Mouse (Mus musculus): ENCODE data around the gene Cdc25b.
"Not testable (repeated sequence)": the region's sequence is repeated elsewhere in the genome, so short reads cannot be mapped to it uniquely, and the experiment has no call there.

The Cdc25b gene

DNA sequence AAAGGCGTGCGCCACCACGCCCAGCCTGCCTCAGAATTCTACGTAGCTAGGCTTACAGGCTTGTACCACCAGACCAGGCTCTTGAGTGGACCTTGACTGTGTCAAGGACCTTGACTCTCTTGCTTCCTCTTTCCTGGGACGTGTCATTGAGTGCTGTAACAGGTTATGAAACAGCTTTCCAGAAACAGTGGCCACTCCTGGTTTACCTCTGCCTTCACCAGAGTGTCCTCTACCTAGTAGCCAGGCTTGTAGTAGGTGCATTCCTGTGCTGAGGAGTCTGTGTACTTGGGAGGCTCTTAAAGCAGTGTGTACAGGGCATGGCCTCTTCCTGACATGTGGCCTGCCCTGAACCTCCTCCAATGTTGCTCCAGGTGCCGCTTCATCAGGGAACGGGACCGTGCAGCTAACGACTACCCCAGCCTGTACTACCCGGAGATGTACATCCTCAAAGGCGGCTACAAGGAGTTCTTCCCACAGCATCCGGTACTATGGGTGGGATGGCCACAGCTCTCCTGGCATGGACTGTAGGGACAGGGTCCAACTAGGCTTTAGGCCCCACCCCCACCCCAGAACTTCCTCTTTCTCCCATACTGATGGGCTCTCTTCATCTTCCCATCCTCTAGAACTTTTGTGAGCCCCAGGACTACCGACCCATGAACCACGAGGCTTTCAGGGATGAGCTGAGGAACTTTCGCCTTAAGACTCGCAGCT, 10.0 kb downstream of the Cdc25b start:
- DNase-seq, result no peak

DNA sequence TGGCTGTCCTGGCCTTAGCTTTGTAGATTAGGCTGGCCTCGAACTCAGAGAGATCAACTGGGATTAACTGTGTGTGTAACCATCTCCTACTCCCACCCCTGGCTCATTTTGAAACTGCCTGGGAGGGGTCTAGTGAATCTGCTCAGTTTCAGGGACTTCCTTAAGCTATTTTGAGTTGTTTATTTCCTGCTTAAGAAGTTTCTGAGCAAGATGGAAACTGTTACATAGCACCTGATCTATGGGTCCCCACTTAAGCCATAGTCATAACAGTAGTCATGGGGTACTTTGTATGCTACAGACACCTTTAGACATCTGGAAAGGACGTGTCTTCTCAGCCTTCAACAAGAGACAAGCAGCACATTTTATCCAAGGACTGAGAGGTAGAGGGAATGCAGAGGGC, 14.0 kb downstream of the Cdc25b start:
- no peak for DNase-seq

DNA sequence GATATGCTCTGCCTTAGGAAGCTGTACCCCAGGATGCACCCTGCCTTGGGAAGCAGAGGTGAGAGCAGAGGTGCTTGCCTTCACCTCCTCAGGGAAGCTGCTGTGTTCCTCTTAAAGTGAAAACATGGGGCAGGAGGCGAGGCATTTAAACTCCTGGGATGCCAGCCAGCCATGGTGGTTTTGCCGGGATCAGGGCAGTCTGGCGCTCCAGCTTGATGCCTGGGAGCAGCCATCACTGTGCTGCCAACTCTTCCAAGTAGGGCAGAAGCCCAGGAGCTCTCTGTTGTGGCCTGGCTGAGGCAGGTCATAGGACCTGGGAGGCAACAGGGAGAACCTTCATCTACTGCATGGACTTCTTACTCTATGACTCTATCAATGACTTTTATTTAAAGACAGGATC, 14.5 kb downstream of the Cdc25b start:
- DNase-seq, result no peak

DNA sequence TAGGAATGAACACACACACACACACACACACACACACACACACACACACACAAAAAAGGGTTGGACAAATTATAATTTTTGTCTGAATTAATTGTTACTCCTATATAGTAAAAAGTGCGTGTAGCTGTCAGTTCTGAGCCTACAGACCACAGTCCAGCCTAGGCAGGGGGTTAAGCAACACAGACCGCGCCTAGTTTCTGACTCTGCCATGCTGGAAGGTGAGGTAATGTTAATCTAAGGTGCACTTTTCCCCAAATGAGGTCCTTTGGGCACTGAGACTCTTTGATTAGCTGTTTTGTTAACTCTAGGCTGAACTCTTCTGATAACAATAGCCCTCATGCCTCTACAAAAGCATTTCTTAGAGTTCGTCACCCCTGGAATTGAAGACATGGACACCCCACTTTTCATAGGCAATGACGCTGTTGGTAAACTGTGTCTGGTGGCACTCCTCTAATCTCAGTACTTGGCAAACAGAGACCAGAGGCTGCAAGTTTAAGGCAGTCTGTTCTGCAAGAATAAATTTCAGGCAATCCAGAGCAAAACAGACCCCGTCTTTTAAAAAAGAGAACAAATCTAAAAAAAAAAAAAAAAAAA, 17.2 kb downstream of the Cdc25b start:
- no peak for DNase-seq

DNA sequence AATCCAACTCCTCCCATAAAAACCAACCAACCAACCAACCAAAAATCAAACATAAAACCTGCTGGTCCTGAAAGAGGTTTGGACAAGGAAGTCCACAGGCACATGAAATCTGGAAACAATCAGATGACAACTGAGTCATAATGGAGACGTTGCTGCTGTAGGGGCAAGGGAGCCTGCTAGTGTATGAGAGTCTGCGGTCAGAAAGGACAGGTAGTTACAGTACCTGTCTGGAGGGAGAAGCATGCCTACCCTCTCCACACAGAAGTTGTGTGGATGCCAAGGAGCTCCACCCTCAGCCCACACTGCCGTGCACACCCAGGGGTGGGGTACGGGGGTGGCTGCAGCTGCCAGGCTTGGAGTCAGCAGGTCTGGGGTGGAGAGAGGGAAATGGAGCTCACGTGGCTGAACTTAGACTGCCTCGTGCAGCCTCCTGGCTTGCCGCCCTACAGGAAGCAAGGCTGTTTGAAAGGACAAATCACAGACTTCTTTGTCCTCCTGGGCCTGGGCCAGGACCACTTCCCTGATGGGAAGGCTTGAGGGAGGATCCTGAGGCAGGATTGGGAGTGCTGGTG, 17.7 kb downstream of the Cdc25b start:
- DNase-seq, result peak; percentile 41 to 50

DNA sequence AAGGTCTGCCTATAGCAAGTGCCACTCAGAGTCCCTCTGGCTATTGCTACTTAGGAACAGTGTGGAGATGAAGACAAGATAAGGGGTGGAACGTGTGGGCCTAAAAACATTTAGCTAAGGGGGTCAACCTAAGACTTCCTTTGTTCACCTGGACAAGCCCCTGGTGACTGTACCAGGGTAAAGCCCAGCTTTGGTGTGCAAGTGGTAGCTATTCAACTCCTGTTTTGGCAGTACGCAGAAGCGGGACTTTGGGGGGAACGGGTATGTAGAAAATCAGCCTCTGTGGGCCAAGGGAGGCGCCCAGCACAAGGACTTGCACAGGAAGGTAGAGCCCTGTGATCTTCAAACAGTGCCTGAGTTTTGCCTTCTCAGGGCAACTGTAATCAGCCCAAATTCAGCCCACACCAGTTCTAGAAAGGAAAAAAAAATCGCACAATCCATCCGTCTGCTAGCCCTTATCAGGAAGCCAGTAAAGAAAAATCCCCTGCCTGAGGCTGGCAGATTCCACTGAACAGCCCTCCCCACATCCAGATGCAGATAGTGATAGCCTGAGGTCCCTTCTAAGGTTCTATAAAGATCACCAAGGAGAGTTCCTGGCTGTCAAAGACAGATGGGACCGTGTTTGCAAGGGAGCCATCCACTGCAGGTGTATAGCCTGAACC, 18.9 kb downstream of the Cdc25b start:
- DNase-seq, result no peak

DNA sequence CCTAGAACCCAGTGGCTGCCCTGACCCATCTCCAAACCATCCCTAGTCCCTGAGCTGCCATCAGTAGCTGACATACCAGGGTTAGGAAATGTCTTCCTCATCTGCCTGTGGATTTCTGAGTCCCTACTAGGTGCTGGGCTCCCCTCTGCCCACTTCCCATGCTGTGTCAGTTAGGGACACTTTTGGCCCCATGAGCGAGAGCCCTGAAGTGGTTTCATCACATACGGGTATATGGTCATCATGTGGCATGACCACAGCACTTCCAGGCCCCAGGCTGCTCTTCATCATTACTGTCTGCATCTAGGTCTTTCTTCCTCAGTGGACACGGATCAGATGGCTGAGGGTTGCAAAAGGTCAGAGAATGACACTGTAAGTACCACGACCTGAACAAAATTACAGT, 20.0 kb downstream of the Cdc25b start, which contains the start of gene Ap5s1:
Ap5s1 (plus strand) TSS at position 301 of the 400 bp plus-strand sequence.
- DNase-seq, result no peak

DNA sequence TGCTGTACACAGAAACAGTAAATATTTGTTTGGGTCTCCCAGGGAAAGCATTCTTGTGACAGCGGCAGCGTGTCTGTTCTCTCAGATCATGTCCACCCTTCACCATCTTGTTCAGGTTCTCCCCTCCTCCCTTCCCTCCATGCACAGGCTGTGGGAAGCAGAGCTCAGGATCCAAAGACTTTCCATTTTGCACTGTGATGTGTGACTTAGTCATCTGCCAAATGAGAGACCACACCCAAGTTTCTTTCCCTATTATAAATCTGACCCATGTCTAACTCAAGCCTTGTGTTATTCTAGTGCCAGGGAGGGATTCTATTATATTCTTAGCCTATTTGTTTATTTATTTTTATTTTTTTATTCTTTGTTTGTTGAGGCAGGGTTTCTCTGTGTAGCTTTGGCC, 21.6 kb downstream of the Cdc25b start:
- no peak for DNase-seq

DNA sequence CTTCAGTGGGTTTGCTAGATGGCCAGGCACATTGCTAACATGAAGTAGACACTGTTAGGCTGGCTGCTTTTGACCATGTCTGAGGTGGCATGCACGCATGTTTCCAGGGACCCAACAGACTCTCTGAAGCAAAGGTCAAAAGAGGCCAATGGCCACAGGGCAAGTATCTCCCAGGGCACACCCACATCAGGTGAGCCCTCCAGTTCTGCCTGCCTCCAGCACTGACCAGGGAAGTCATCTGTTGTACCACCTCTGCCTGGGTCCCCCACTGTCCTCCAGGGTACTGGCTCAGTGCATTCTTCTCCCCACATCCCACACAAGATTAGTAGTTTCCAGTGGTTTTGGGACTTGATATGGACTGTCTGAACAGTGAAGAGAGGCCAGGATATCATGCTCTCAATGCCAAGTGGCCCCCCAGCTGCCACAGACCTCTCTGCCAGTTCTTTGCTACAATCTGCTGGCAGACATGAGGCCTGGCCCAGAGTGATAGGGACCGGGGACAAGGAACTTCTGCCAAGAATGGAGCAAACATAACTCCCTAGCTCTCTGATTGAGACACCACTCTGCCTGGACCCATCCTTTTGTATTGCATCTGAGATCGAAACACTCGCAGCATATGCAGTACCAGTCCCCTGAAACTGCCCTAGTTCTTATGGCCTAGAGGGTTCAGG, 22.5 kb downstream of the Cdc25b start:
- no peak for DNase-seq

DNA sequence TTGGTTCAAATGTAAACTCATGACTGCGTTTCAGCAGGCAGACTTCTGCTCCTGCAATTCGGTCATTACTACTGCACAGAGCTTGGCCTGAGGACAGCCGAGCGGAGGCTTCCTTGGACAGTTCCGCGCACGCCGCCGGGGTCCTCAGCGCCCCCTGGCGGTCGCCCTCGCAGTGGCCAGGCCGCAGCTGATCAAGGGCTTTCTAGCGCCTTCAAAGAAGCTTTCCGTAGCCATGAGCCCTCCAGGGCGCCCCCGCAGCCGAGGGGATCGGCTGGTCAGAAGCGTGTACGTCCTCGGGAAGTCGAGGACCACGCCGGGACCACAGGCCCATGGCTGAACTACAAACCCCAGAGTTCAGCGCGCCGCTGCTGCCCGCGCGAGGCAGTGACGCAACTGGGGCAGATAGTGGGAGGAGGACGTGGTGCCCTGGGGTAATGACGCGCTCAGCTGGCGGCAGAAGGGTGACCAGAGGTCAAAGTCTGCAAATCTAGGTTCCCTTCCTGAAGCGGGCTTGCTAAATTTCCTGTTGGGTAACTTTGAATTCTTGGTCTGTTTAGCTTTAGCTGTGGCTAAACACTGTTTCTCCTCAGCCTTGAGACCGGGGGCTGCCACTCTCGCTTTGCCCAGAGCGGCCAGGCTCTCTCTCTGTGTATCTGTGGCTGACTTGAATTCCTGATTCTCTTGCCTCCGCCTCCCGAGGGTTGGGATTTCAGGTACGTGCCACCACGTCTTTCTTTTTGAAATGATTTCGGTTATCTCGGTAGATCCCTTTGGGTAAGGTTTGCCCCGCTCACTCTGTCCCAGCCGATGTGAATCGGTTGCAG, 23.4 kb downstream of the Cdc25b start:
- peak; percentile 91 to 93 for DNase-seq

DNA sequence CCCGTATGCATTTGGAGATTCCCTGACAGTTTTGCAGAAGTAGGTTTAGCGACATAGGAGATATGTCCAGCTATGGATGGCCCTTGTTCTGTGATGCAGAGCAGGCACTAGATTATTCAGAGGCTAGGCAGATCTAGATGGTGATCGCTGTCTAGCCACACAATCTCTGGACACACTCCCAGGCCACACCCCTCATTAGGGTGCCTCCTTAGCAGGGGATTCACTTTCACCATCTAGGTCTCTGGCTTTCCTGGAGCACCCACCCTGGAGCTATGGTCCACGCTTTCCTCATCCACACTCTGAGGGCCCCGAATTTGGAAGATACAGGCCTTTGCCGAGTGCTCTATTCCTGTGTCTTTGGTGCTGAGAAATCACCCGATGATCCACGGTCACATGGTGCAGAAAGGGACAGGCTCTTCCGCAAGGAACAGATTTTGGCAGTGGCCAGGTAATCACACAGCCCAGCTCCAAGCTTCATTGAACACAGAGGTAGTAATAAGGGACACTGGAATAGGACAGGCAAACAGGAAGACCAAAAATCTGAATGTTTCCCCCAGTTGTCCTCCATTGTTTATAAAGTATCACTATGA, 24.4 kb downstream of the Cdc25b start:
- no peak for DNase-seq

DNA sequence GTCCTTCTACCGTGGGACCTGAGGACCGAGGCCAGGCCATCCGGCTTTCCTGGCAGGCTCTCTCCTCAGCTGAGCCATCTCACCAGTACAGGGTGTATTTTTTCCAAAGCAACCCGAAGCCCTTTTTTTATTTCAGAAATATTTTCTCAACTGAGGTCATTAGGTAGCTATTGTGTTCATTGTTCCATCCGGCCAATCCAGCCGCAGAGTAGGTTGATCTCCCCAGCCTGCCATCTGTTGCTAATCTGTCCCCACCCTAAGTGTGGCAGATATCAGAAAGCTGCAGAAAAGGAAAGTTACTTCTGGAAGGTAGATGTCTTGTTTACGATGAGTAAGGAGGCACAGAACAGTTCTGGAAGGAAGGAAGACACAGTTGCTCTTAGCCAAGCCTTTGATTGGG, 27.0 kb downstream of the Cdc25b start:
- DNase-seq, result no peak

DNA sequence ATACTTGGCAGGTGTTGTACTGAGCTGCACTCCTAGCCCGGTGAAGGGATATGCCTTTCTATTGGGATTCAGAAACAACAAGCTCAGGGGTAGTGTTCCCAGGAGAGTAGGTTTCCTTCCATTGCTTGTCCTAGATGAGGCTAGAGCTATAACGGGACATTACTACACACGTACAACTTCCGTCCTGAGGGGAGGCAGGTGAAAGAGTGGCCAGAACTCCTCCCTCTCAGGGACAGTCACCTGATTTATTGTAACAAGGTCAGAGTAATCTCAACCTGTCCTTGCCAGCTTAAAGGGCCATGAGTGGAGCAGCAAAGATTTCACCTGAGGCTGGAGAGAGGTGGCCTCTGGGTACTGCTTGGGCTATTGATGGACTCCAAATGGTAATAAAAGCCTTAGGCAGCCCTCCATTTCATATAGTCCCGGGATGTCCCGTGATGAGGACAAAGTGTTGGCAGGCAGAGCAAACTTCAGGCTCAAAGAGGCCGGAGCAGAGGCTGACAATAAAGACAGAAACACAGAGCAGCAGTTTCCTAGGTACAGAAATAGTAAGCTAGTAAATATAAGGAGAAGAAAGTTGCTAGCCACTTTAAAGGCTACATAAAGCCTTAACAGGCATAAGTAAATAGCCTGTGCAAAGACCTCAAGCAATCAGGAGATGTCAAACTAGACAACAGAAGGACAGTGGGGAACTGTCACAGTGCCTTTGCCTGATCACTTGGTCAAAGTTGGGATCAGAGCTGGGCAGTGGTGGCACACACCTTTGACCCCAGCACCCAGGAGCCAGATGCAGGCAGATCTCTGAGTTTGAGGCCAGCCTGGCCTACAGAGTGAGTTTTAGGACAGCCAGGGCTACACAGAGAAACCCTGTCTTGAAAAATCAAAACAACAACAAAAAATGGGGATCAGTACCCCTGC, 29.5 kb downstream of the Cdc25b start:
- no peak for DNase-seq

DNA sequence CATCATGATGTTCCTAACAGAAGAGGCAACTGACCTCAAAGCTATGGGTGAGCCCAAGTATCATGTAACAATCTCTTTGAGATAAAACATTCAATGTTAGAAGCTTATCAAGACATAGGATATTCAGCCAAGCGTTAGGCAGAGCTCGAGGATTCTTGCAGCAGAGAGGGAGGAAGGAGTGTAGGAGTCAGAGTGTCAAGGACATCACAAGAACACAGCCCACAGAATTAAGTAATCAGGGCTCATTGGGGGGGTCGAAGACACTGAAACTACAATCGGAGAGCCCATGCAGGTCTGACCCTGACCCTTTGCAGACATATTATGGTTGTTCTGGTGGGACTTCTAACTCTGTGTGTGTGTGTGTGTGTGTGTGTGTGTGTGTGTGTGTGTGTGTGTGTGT, 33.3 kb downstream of the Cdc25b start:
- no peak for DNase-seq

DNA sequence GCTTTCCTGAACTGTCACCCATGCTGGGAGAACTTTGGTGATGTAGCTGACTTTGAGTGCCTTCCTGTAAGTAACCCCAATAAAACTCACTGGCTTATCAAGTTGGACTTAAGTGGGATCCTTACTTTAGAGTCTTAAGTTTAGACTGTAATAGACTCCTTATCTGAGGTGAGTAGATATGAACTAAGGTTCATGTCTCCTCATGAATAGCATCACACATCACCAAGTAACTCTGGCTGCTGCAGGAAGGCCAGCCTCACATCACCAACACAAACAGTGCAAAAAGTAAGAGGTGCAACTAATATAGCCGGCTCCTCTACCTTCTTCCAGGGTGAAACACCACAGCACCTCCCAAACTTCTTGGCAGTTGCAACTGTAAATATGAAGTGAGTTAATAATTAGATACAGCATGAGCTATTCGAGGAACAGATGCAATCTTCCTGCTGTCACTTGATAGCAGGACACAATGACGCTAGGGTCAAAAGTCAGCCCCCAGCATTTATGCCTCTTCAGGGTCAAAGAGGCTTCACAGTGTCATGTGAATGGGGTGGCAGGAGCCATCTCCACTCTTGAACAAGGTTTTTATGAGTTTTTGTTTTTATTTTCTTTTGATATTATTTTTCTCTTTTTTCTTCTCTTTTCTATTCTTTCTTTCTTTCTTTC, 35.2 kb downstream of the Cdc25b start:
- no peak for DNase-seq

DNA sequence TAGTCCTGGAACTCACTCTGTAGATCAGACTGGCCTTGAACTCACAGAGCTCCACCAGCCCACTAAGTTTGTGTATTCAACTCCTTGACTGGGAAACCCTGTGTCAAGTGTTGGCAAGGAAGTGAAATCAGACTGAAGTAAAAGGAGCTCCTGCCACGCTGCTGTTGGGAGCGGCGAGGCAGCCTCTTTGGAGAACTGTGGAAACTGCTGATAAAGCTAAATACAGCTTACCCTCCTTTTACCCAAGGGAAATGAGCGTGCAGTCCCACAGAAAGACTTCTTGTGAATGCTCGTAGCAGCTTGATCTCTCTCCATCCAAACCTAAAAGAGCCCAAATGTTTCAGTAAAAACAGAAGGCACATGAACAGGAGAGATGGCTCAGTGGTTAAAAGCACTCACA, 35.8 kb downstream of the Cdc25b start:
- no peak for DNase-seq

DNA sequence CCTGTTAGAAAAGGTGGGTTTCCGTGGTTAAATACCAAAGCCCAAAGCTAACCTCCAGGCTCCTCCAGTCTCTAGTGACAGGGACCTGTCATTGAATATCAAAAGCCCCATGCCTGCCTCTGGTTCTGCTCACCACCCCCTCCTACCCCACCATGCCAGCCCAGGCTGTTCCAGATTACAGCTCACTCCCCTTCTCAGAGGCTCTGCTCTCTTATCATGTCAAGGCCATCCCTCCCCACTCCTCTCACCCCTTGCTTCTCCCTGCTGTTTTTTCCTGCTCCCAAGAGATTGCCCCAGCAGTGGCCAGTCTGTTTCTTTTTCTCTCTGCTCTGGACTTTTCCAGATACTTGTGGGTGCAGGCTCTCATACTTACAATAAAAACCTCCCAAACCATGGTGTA, 36.8 kb downstream of the Cdc25b start:
- DNase-seq, result no peak

DNA sequence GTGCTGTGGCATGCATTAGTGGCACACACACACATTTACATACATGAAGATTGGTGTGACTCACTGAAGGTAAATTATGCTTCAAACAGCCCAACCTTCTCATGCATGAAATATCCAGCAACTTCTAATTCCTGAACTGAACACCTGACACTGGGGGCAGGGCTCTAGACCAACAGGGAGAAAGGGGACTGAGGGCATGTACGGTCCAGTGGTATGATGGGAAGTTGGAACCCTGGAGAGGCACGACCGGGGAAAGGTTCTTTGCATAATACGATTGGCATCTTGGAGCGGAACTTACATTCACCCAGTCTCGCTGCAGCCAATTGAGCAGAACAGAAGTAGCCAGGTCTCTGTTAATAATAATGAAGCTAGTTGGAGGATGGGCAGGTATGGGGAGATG, 38.4 kb downstream of the Cdc25b start:
- no peak for DNase-seq

DNA sequence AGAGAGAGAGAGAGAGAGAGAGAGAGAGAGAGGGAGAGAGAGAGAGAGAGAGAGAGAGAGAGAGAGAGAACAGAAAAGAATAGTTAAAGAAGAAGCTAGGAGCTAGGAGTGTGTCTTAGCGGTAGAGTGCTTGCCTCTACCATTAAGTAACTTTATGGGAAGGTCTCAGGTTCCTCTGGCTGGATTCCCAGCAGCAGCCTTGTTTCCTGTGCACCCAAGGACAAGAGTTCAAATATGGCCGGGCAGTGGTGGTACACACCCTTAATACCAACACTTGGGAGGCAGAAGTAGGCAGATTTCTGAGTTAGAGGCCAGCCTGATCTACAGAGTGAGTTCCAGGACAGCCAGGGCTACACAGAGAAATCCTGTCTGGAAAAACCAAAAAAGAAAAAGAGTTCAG, 39.9 kb downstream of the Cdc25b start:
- DNase-seq, result not testable (repeated sequence)

DNA sequence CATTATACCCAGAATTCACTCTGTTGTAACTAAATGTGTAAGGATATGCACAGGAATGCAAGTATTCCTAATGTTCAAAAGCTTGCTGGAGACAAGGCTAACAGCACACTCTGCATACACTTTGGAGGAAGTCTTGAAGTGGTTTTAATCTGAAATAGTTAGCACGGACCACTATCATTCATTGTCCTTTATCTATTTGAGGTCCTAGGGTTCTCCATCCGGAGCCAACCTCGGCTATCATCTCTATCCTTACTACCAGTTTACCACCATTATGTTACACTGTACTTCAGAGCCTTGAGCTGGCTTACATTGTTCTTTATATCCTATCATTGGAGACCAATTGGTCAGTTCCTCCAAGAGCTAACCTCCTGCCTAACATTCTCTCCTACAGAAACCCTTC, 40.5 kb downstream of the Cdc25b start:
- DNase-seq, result no peak
